Mouse (Mus musculus) cortical plate, adult 2 months (tissue): ENCODE results near the gene Spata13.

Experiments used
- CTCF ChIP-seq: fragments of 200-500 bp; IDR thresholded peaks from 2 replicates; pipeline ENCODE4 v1.5.1; 2011; ENCODE audit warnings: mild to moderate bottlenecking, control low read depth, low read length; ENCODE audit not compliant: insufficient read depth; ENCODE audit errors: extremely low read depth
- POLR2A ChIP-seq: fragments of 200-500 bp; IDR thresholded peaks from 2 replicates; pipeline ENCODE4 v1.6.1; 2011; ENCODE audit warnings: mild to moderate bottlenecking, low read length, control low read depth; ENCODE audit not compliant: insufficient read depth; ENCODE audit errors: extremely low read depth

GRCm38 (mm10) chr14:60704510-60704909, 70.7 kb downstream of the Spata13 start:
- no peak for TF ChIP-seq POLR2A
- no peak for TF ChIP-seq CTCF
